ENCODE assay signal across 28 mouse cellular contexts in the genomic region with DNA sequence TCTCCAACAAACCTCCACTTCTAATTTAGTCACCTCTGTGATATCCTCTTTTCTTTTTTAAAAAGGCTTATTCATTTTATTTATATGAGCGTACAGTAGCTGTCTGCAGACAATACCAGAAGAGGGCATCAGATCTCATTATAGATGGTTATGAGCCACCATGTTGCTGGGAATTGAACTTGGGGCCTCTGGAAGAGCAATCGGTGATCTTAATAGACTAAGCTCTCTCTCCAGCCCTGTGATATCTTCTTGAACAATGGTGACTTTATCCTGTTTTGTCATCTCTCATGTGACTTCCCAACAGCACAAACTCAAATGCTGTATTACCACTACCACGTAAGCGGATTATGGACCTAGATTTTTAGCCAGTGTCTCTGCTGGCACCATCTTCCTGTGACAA.
"Had no signal": no experiment of that assay in that cellular context is flagged by ENCODE, and none has a peak within 500 bp of the region (broad histone marks: within the 10 kb centered on the region; RNA-seq: fewer than 3 reads in every experiment).

No protein-coding gene starts in this region.

- H3K36me3 ChIP-seq: embryonic facial prominence, embryonic 10.5 days; embryonic facial prominence, embryonic 12.5 days; embryonic facial prominence, embryonic 13.5 days; embryonic facial prominence, embryonic 15.5 days; forebrain, embryonic 10.5 days; forebrain, embryonic 12.5 days; forebrain, embryonic 15.5 days had no signal

- H3K4me2 ChIP-seq: embryonic facial prominence, embryonic 12.5 days; embryonic facial prominence, embryonic 13.5 days; embryonic facial prominence, embryonic 15.5 days; forebrain, embryonic 12.5 days; forebrain, embryonic 13.5 days; forebrain, embryonic 15.5 days had no signal

- ATAC-seq: forebrain, embryonic 13.5 days; forebrain, embryonic 14.5 days; forebrain, embryonic 15.5 days; forebrain, embryonic 16.5 days; forebrain, postnatal 0 days had no signal

- DNase-seq: cerebellum, adult 18-20 months; cerebellum, adult 2 months; cerebellum, adult 8-10 months; cerebellum, adult 9-10 months; cerebellum, adult 9-11 months; cerebellum, postnatal 10 days; cerebellum, postnatal 14 days; cerebellum, postnatal 25 days; cerebellum, postnatal 36 days; embryo, embryonic 11 days; forebrain, postnatal 0 days; gastrocnemius, adult 2 months; gastrocnemius, postnatal 10 days; gastrocnemius, postnatal 14 days; gastrocnemius, postnatal 25 days; gastrocnemius, postnatal 36 days; heart, adult 2 months had no signal

- H3K4me3 ChIP-seq: embryonic facial prominence, embryonic 10.5 days; embryonic facial prominence, embryonic 12.5 days; embryonic facial prominence, embryonic 13.5 days; embryonic facial prominence, embryonic 15.5 days; erythroblast, embryonic 14.5 days; forebrain, embryonic 10.5 days; forebrain, embryonic 12.5 days; forebrain, embryonic 13.5 days; forebrain, embryonic 15.5 days; gastrocnemius, adult 2 months; heart, adult 2 months had no signal

- H3K9ac ChIP-seq: embryonic facial prominence, embryonic 12.5 days; embryonic facial prominence, embryonic 13.5 days; embryonic facial prominence, embryonic 15.5 days; forebrain, embryonic 12.5 days; forebrain, embryonic 13.5 days; forebrain, embryonic 15.5 days; forebrain, postnatal 0 days had no signal

- H3K27ac ChIP-seq: embryonic facial prominence, embryonic 10.5 days; embryonic facial prominence, embryonic 12.5 days; embryonic facial prominence, embryonic 13.5 days; embryonic facial prominence, embryonic 15.5 days; forebrain, embryonic 12.5 days; forebrain, embryonic 13.5 days; forebrain, embryonic 15.5 days; gastrocnemius, adult 2 months; heart, adult 2 months had no signal

- H3K9me3 ChIP-seq: embryonic facial prominence, embryonic 10.5 days; embryonic facial prominence, embryonic 12.5 days; embryonic facial prominence, embryonic 13.5 days; embryonic facial prominence, embryonic 15.5 days; forebrain, embryonic 10.5 days; forebrain, embryonic 12.5 days; forebrain, embryonic 13.5 days; forebrain, embryonic 15.5 days had no signal
